Mouse (Mus musculus) liver, embryonic 12.5 days (tissue): ENCODE measurements at regions not wholly inside any gene's neighbourhood (a gene's known extent, or its start where the extent isn't known, plus 50 kb on each side); places are given as distances from the start of the nearest gene placed in this dataset.

Experiments
- ATAC-seq: fragments of 200-750 bp; cut with Nextera tagmentation; 2 replicates; pipeline ENCODE4 v1.8.0; 2017; ENCODE audit warnings: moderate number of reproducible peaks, mild to moderate bottlenecking, moderate library complexity
- H3K27ac ChIP-seq: fragments of 300-500 bp; sonication (generic); 2 replicates; pipeline ENCODE4 v1.5.1; 2016; ENCODE audit warnings: mild to moderate bottlenecking
- H3K27me3 ChIP-seq: fragments of 300-500 bp; sonication (generic); replicated peaks from 2 replicates; pipeline ENCODE4 v1.6.1; 2016; ENCODE audit warnings: mild to moderate bottlenecking, moderate library complexity
- H3K36me3 ChIP-seq: fragments of 300-500 bp; sonication (generic); 2 replicates; pipeline ENCODE4 v1.6.1; 2016; ENCODE audit warnings: mild to moderate bottlenecking, moderate library complexity
- H3K4me1 ChIP-seq: fragments of 300-500 bp; sonication (generic); 2 replicates; pipeline ENCODE4 v1.6.1; 2016
- H3K4me2 ChIP-seq: fragments of 300-500 bp; sonication (generic); 2 replicates; pipeline ENCODE4 v1.6.1; 2016; ENCODE audit warnings: mild to moderate bottlenecking, moderate library complexity
- H3K4me3 ChIP-seq: fragments of 300-500 bp; sonication (generic); 2 replicates; pipeline ENCODE4 v1.5.1; 2016; ENCODE audit warnings: mild to moderate bottlenecking, moderate library complexity
- H3K9ac ChIP-seq: fragments of 300-500 bp; sonication (generic); 2 replicates; pipeline ENCODE4 v1.6.1; 2016; ENCODE audit warnings: mild to moderate bottlenecking, moderate library complexity
- H3K9me3 ChIP-seq: fragments of 300-500 bp; sonication (generic); replicated peaks from 2 replicates; pipeline ENCODE4 v1.6.1; 2016; ENCODE audit warnings: mild to moderate bottlenecking, moderate library complexity
- WGBS: fragments of 180-500 bp; shearing (Covaris S2); methylation state at CpG from one replicate; pipeline ENCODE4 v1.1.7; 2016; ENCODE audit not compliant: insufficient replicate concordance; 5-methylcytosine and 5-hydroxymethylcytosine counted together

GRCm38 (mm10) chr3:66744133-66744913 is 236.9 kb upstream of the Rsrc1 start:
- no peak for ATAC-seq
- H3K9ac ChIP-seq = no peak overlapping the region
- 69% methylated on average over 11 of the region's 11 CpGs for WGBS
- no peak overlapping the region for H3K4me3 ChIP-seq
- no peak overlapping the region for H3K27ac ChIP-seq
- no peaks in the 10 kb centered on the region for H3K9me3 ChIP-seq
- no peak overlapping the region for H3K4me2 ChIP-seq
- H3K4me1 ChIP-seq = no peaks in the 10 kb centered on the region
- H3K36me3 ChIP-seq = no peaks in the 10 kb centered on the region
- H3K27me3 ChIP-seq = no peaks in the 10 kb centered on the region

DNA sequence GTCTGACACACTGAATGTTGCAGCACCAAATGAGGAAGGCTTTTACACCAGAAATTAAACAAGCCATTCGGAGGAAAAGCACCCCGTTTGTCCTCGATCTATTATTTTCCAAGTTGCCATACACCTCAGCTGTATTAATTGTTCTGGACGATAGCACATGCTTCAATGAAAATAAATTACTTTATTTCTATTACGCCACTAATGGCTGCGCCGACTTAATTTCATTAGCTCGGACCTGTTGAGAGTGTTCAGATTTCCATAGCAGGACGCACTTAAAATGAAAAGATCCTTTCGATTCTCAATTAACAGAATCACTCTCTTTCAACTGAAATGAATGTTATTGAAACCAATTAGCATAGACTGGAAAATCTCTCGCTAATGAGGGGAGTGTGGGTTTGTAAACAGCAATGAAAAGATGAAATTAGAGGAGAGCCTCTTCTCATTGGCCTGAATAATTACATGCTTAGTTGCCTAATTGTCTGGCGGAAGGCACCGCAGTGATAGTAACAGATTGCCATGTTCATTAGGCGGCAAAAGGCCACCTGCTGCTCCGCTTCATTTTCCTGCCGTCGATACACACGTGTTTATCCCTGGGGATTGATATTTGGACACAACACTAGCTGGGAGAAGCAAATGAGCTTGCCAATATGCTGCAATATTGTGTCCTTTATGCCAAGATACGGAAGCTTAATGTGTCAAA is 234.7 kb upstream of the Rsrc1 start:
- no peak overlapping the region for H3K4me2 ChIP-seq
- no peak overlapping the region for H3K27ac ChIP-seq
- ATAC-seq = no peak
- no peaks in the 10 kb centered on the region for H3K4me1 ChIP-seq
- no peaks in the 10 kb centered on the region for H3K36me3 ChIP-seq
- H3K9me3 ChIP-seq = no peaks in the 10 kb centered on the region
- no peak overlapping the region for H3K4me3 ChIP-seq
- WGBS = 79% methylated on average over 19 of the region's 19 CpGs
- H3K27me3 ChIP-seq = no peaks in the 10 kb centered on the region
- H3K9ac ChIP-seq = no peak overlapping the region

DNA sequence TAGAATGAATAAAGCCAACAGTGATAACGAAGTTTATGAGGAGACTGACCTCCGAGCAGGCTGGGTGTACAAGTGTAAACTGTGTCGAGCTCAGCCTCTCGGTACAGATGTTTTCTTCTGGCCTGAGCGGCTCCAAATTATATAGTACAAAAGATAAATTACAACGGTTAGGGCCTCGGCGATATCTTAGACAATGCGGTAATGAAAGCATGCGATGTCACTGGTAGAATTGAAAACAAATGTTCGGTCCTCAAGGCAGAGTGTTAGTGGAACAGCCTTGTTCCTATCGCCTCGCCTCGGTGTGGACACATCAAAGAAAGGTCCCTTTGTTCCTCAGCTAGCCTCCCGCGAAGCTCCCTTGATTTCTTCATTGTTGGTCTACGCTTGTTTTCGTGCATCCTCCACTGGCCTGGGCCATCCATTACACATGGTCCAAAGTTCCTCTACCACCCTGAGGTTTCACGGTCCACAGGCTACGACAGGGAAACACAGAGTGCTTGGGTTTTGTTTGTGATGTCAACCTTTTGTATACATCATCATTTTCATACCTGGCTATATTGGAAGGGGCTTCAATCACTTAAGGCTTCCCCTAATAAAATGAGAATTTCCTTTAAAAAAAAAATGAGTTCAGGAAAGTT is 234.0 kb upstream of the Rsrc1 start:
- no peak for ATAC-seq
- Histone ChIP-seq H3K4me3 (no peak overlapping the region), H3K36me3 (no peaks in the 10 kb centered on the region), H3K27me3 (no peaks in the 10 kb centered on the region), H3K9me3 (no peaks in the 10 kb centered on the region), H3K9ac (no peak overlapping the region), H3K4me1 (no peaks in the 10 kb centered on the region), H3K27ac (no peak overlapping the region), H3K4me2 (no peak overlapping the region)
- WGBS = 76% methylated on average over 20 of the region's 20 CpGs

DNA sequence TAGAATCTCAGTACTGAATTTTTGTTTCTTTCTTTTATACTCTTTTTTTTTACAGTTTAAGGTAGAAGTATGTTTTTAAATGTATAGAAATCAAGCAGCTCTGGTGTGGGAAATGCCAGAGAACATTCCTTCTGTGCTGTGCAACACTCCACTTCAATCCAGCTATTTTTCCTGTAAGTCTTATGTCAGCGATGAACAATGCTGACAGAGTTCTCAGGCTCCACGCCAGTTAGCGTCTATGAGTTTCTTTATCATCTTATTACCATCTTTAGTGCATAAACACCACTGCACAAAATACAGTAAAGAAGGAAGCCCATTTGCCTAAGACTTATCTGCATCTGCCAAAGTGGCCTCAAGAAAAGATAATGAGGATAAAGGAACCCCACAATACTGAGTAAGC is 223.0 kb upstream of the Rsrc1 start:
- WGBS = 57% methylated on average over 3 of the region's 3 CpGs
- no peak overlapping the region for H3K4me3 ChIP-seq
- H3K9ac ChIP-seq = no peak overlapping the region
- H3K27me3 ChIP-seq = no peaks in the 10 kb centered on the region
- no peak overlapping the region for H3K27ac ChIP-seq
- no peak overlapping the region for H3K4me2 ChIP-seq
- ATAC-seq = no peak
- H3K4me1 ChIP-seq = no peaks in the 10 kb centered on the region
- no peaks in the 10 kb centered on the region for H3K9me3 ChIP-seq
- H3K36me3 ChIP-seq = no peaks in the 10 kb centered on the region

DNA sequence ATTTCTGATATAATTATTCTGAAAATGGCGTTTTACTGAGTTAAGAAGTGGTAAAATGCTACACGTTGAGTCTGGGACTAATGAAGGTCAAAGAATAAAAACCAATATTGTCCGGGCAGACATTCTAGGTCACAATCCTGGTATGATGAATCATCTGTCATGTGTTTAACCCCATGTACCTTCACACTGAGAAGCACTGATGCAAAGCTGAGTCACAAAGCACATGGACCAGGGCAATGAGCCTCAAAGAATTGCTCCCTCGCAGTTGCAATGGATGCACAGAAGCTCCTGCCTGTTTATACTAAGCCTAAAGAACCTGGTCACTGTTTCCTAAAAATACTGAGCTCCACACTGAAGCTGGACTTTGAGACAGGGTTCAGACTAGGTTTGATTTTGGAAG is 221.3 kb upstream of the Rsrc1 start:
- H3K27ac ChIP-seq = no peak overlapping the region
- no peak overlapping the region for H3K4me3 ChIP-seq
- no peaks in the 10 kb centered on the region for H3K9me3 ChIP-seq
- no peaks in the 10 kb centered on the region for H3K36me3 ChIP-seq
- no peaks in the 10 kb centered on the region for H3K27me3 ChIP-seq
- no peaks in the 10 kb centered on the region for H3K4me1 ChIP-seq
- no peak overlapping the region for H3K9ac ChIP-seq
- no peak overlapping the region for H3K4me2 ChIP-seq
- 72% methylated on average over 4 of the region's 4 CpGs for WGBS
- ATAC-seq = no peak

- no peaks in the 10 kb centered on the region for H3K27me3 ChIP-seq
- ATAC-seq = no peak
- no peak overlapping the region for H3K9ac ChIP-seq
- H3K36me3 ChIP-seq = no peaks in the 10 kb centered on the region
- no peaks in the 10 kb centered on the region for H3K4me1 ChIP-seq
- no peak overlapping the region for H3K27ac ChIP-seq
- whole genome bisulfite sequencing = 79% methylated on average over 3 of the region's 3 CpGs
- no peak overlapping the region for H3K4me3 ChIP-seq
- H3K9me3 ChIP-seq = no peaks in the 10 kb centered on the region
- no peak overlapping the region for H3K4me2 ChIP-seq
Measured at GRCm38 (mm10) chr3:66762446-66762845, 218.7 kb upstream of the Rsrc1 start.

DNA sequence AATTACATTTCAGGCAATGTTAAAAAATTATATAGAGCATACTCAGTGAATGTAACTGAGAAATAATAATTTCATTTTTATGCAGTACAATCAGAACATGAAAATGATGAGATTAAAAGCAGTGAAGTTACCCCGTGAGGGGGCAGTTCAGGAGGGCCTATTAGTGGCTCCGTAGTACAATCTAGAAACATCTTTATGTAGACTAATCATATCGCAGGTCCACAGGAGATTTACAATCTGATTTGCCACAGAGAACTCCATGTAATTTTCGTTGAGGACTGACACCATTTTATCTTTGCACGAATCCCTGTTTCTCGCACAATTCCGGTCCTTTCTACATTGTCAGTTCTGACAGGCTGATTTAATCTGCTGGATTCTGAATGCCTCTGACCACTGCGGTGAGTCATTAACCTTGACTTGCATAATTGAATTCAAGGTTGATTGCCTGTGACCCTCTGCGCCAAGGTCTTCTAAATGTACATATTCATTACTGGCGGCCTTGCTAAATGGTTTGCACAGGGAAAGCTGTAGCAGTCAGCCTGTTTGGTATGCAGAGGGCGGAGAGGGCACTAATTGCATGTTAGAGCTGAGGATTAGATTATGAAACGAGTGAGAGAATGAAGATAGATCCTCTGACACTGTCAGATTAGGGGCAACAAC is 183.7 kb upstream of the Rsrc1 start:
- Histone ChIP-seq H3K36me3 (no peaks in the 10 kb centered on the region), H3K9me3 (no peaks in the 10 kb centered on the region), H3K27ac (no peak overlapping the region), H3K27me3 (no peaks in the 10 kb centered on the region), H3K4me2 (no peak overlapping the region), H3K9ac (no peak overlapping the region), H3K4me3 (no peak overlapping the region), H3K4me1 (no peaks in the 10 kb centered on the region)
- 62% methylated on average over 12 of the region's 12 CpGs for WGBS
- ATAC-seq = no peak

DNA sequence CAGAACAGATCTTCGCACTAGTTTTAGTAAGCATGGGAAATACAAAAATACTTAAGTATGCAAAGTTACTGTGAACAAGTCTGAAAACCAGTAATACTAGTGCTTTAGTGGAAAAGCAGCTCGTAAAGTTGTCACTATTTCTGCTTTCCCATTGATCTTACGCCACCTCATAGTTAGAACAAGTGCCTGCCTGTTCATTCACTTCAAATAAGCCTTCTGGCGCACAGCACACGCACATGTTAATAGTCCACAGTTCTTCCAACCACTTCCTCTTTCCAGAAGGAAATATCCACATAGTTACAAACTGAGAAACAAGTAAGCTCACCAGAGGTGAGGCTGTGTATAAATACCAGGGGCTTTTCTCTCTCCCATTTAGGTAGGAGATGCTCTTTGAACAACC is 182.9 kb upstream of the Rsrc1 start:
- H3K27me3 ChIP-seq = no peaks in the 10 kb centered on the region
- H3K4me1 ChIP-seq = no peaks in the 10 kb centered on the region
- ATAC-seq = no peak
- no peak overlapping the region for H3K27ac ChIP-seq
- no peak overlapping the region for H3K9ac ChIP-seq
- H3K36me3 ChIP-seq = no peaks in the 10 kb centered on the region
- H3K4me3 ChIP-seq = no peak overlapping the region
- no peaks in the 10 kb centered on the region for H3K9me3 ChIP-seq
- WGBS = 61% methylated on average over 5 of the region's 5 CpGs
- H3K4me2 ChIP-seq = no peak overlapping the region

- 84% methylated on average over 5 of the region's 5 CpGs for WGBS
- Histone ChIP-seq H3K9me3 (no peaks in the 10 kb centered on the region), H3K27ac (no peak overlapping the region), H3K4me2 (no peak overlapping the region), H3K4me1 (no peaks in the 10 kb centered on the region), H3K4me3 (no peak overlapping the region), H3K36me3 (no peaks in the 10 kb centered on the region), H3K27me3 (no peaks in the 10 kb centered on the region), H3K9ac (no peak overlapping the region)
- ATAC-seq = no peak
Measured at GRCm38 (mm10) chr3:66802538-66802937, 178.7 kb upstream of the Rsrc1 start.

GRCm38 (mm10) chr3:66806176-66806575 is 175.0 kb upstream of the Rsrc1 start:
- ATAC-seq = no peak
- H3K4me3 ChIP-seq = no peak overlapping the region
- H3K9ac ChIP-seq = no peak overlapping the region
- no peaks in the 10 kb centered on the region for H3K4me1 ChIP-seq
- no peaks in the 10 kb centered on the region for H3K27me3 ChIP-seq
- no peaks in the 10 kb centered on the region for H3K9me3 ChIP-seq
- no peak overlapping the region for H3K4me2 ChIP-seq
- 20% methylated on average over 1 of the region's 1 CpGs for WGBS
- H3K36me3 ChIP-seq = no peaks in the 10 kb centered on the region
- H3K27ac ChIP-seq = no peak overlapping the region

DNA sequence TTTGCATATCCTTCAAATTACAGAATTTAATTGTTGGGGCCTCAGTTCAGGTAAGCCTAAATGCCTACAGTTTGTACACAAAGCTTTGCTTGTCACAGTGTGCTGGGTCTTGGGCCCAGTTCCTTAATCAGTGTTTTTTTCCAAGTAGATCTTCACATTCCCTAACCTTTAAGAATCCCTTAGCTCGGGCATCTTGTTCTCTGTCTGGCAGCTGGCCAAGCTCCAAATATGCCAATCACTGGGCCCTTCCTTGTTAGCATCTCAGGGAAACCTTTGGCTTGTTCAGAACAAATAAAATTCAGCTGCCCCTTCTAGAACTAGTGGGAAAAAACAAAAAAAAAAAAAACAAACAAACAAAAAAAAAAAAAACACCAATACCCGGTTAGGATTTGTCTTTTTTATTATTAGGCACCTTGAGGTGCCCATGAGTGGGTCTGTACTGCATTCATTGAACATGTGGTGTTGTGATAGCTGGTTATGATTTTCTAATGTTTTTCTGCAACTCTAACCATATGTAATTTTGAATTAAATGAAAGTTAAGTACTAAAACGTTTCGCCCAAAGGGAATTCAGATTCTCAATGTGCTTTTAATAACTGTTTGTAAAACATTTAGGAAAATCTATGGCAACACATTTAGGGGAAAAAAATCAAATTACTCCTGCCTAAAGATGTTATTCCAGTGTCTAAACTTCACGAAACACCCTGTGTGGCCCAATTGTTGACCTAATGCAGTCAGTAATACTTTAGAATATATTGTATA is 168.3 kb upstream of the Rsrc1 start:
- 65% methylated on average over 5 of the region's 5 CpGs for WGBS

More for the DNA sequence above, 168.3 kb upstream of the Rsrc1 start:
- Histone ChIP-seq H3K4me1 (no peaks in the 10 kb centered on the region), H3K27me3 (no peaks in the 10 kb centered on the region), H3K9me3 (no peaks in the 10 kb centered on the region), H3K27ac (no peak overlapping the region), H3K36me3 (no peaks in the 10 kb centered on the region), H3K9ac (no peak overlapping the region), H3K4me2 (no peak overlapping the region), H3K4me3 (no peak overlapping the region)
- no peak for ATAC-seq
